Mouse (Mus musculus): ENCODE results near the gene Stra6. TPM values are rescaled to one million over a fixed set of nuclear protein-coding genes. Genes with fewer than 3 reads are reported as not detected.

The Stra6 gene
- polyA plus RNA-seq, 1 experiment = 0.29 TPM

GRCm38 (mm10) chr9:58196610-58197567 is 133.3 kb downstream of the Stra6 start:
- no peaks in the 10 kb centered on the region for H3K36me3 ChIP-seq (ENCODE audit: control insufficient read depth, insufficient read depth)
- peaks cover 25% of the 10 kb centered on the region for H3K27me3 ChIP-seq (ENCODE audit: control insufficient read depth, insufficient read depth, insufficient read length)
- H3K79me2 ChIP-seq (ENCODE audit: control insufficient read depth, insufficient read depth) = no peaks in the 10 kb centered on the region
- no peak overlapping the region for H3ac ChIP-seq (ENCODE audit: control insufficient read depth, insufficient read length, low read depth)
- no peak for TF ChIP-seq USF1 (IDR thresholded peaks at IDR 0.05; ENCODE audit: low read depth)
- TF ChIP-seq CEBPB (IDR thresholded peaks at IDR 0.05; ENCODE audit: low read depth) = no peak
- no peak for TF ChIP-seq FOSL1 (IDR thresholded peaks at IDR 0.05; ENCODE audit: insufficient read depth, low read length, poor library complexity, severe bottlenecking)
- no peak for TF ChIP-seq MYOD1 (IDR thresholded peaks at IDR 0.05; ENCODE audit: control insufficient read depth, insufficient read length, low read depth)
- no peak for TF ChIP-seq MYOG (IDR thresholded peaks at IDR 0.05; ENCODE audit: control insufficient read depth, extremely low read depth, insufficient read length)
- no peaks in the 10 kb centered on the region for H3K79me3 ChIP-seq (ENCODE audit: low read depth)
- H3K4me3 ChIP-seq (ENCODE audit: insufficient read depth, poor library complexity, severe bottlenecking) = no peak overlapping the region

GRCm38 (mm10) chr9:58197781-58198701 is 134.5 kb downstream of the Stra6 start:
- Histone ChIP-seq H3K4me3 (ENCODE audit: insufficient read depth, poor library complexity, severe bottlenecking) (no peak overlapping the region), H3ac (ENCODE audit: control insufficient read depth, insufficient read length, low read depth) (no peak overlapping the region), H3K79me2 (ENCODE audit: control insufficient read depth, insufficient read depth) (no peaks in the 10 kb centered on the region), H3K36me3 (ENCODE audit: control insufficient read depth, insufficient read depth) (no peaks in the 10 kb centered on the region), H3K27me3 (ENCODE audit: control insufficient read depth, insufficient read depth, insufficient read length) (peaks cover 25% of the 10 kb centered on the region), H3K79me3 (ENCODE audit: low read depth) (no peaks in the 10 kb centered on the region)
- TF ChIP-seq MYOD1 (IDR thresholded peaks at IDR 0.05; ENCODE audit: control insufficient read depth, insufficient read length, low read depth) (no peak), MAX (IDR thresholded peaks at IDR 0.05) (no peak), MYOG (IDR thresholded peaks at IDR 0.05; ENCODE audit: control insufficient read depth, extremely low read depth, insufficient read length) (no peak), CTCF (IDR thresholded peaks at IDR 0.05; ENCODE audit: control insufficient read depth, insufficient read depth, insufficient read length) (peak; percentile 73), CEBPB (IDR thresholded peaks at IDR 0.05; ENCODE audit: low read depth) (no peak), FOSL1 (IDR thresholded peaks at IDR 0.05; ENCODE audit: insufficient read depth, low read length, poor library complexity, severe bottlenecking) (no peak)

GRCm38 (mm10) chr9:58198801-58199371 is 135.3 kb downstream of the Stra6 start:
- no peak overlapping the region for H3ac ChIP-seq (ENCODE audit: control insufficient read depth, insufficient read length, low read depth)
- H3K4me3 ChIP-seq (ENCODE audit: insufficient read depth, poor library complexity, severe bottlenecking) = no peak overlapping the region
- H3K36me3 ChIP-seq (ENCODE audit: control insufficient read depth, insufficient read depth) = no peaks in the 10 kb centered on the region
- H3K27me3 ChIP-seq (ENCODE audit: control insufficient read depth, insufficient read depth, insufficient read length) = peaks cover 25% of the 10 kb centered on the region
- H3K79me2 ChIP-seq (ENCODE audit: control insufficient read depth, insufficient read depth) = no peaks in the 10 kb centered on the region
- H3K79me3 ChIP-seq (ENCODE audit: low read depth) = no peaks in the 10 kb centered on the region
- TF ChIP-seq FOSL1 (IDR thresholded peaks at IDR 0.05; ENCODE audit: insufficient read depth, low read length, poor library complexity, severe bottlenecking) (no peak), MYOG (IDR thresholded peaks at IDR 0.05; ENCODE audit: control insufficient read depth, extremely low read depth, insufficient read length) (no peak)

GRCm38 (mm10) chr9:58199381-58200269 is 136.0 kb downstream of the Stra6 start:
- Histone ChIP-seq H3K27me3 (ENCODE audit: control insufficient read depth, insufficient read depth, insufficient read length) (peaks cover 25% of the 10 kb centered on the region), H3K4me3 (ENCODE audit: insufficient read depth, poor library complexity, severe bottlenecking) (no peak overlapping the region), H3K79me3 (ENCODE audit: low read depth) (no peaks in the 10 kb centered on the region), H3ac (ENCODE audit: control insufficient read depth, insufficient read length, low read depth) (no peak overlapping the region), H3K79me2 (ENCODE audit: control insufficient read depth, insufficient read depth) (no peaks in the 10 kb centered on the region), H3K36me3 (ENCODE audit: control insufficient read depth, insufficient read depth) (no peaks in the 10 kb centered on the region)
- TF ChIP-seq CEBPB (IDR thresholded peaks at IDR 0.05; ENCODE audit: low read depth) = no peak
- no peak for TF ChIP-seq MAX (IDR thresholded peaks at IDR 0.05)
- TF ChIP-seq MYOD1 (IDR thresholded peaks at IDR 0.05; ENCODE audit: control insufficient read depth, insufficient read length, low read depth) = no peak
